ENCODE assay signal across 9 mouse cellular contexts in genomic region chr12:103353538-103353937, GRCm38 (mm10). TPM values are rescaled to one million over a fixed set of nuclear protein-coding genes. Genes with fewer than 3 reads are reported as not detected.
DNase-seq lines count a peak whose midpoint lies in the region; ATAC-seq and TF ChIP-seq lines count a peak whose summit lies in the region.
"Had no signal": no experiment of that assay in that cellular context is flagged by ENCODE, and none has a peak within 500 bp of the region (broad histone marks: within the 10 kb centered on the region; RNA-seq: fewer than 3 reads in every experiment).

No protein-coding gene starts in this region.

- H3K9ac ChIP-seq in lung, postnatal 0 days (replicated peaks; ENCODE audit: low read depth): no peak overlapping the region
- no peak overlapping the region for H3K9ac ChIP-seq in forebrain, embryonic 15.5 days (replicated peaks)

- H3K36me3 ChIP-seq in lung, postnatal 0 days (ENCODE audit: insufficient read depth, low read length): no peaks in the 10 kb centered on the region
- H3K36me3 ChIP-seq in forebrain, embryonic 15.5 days: no peaks in the 10 kb centered on the region
- no peaks in the 10 kb centered on the region for H3K36me3 ChIP-seq in small intestine, adult 2 months (ENCODE audit: control insufficient read depth, insufficient read depth, low read length)

- peak; percentile 54 for TF ChIP-seq CTCF in lung, postnatal 0 days (IDR thresholded peaks at IDR 0.05)
- no peak for TF ChIP-seq CTCF in small intestine, adult 2 months (IDR thresholded peaks at IDR 0.05; ENCODE audit: extremely low read depth, insufficient read length, insufficient replicate concordance, low read depth, low read length)

- no peak overlapping the region for H3K4me2 ChIP-seq in lung, postnatal 0 days (replicated peaks; ENCODE audit: low read depth, low read length)
- no peak overlapping the region for H3K4me2 ChIP-seq in forebrain, embryonic 15.5 days (replicated peaks)

- no peaks in the 10 kb centered on the region for H3K9me3 ChIP-seq in lung, postnatal 0 days (ENCODE audit: low read length)
- H3K9me3 ChIP-seq in forebrain, embryonic 15.5 days: no peaks in the 10 kb centered on the region

- H3K27ac ChIP-seq in lung, postnatal 0 days (ENCODE audit: low read length): no peak overlapping the region
- H3K27ac ChIP-seq in forebrain, embryonic 15.5 days (replicated peaks): no peak overlapping the region
- no peak overlapping the region for H3K27ac ChIP-seq in small intestine, adult 2 months (ENCODE audit: insufficient read depth, low read depth, low read length)

- no peak overlapping the region for H3K4me3 ChIP-seq in lung, postnatal 0 days (ENCODE audit: low read depth, low read length)
- H3K4me3 ChIP-seq in forebrain, embryonic 15.5 days: no peak overlapping the region
- H3K4me3 ChIP-seq in small intestine, adult 2 months (ENCODE audit: low read depth, low read length): peak overlapping the region; percentile 25; the same call in 1 of the 2 replicates

- no peaks in the 10 kb centered on the region for H3K27me3 ChIP-seq in lung, postnatal 0 days (replicated peaks; ENCODE audit: insufficient read depth, low read length)
- H3K27me3 ChIP-seq in forebrain, embryonic 15.5 days: no peaks in the 10 kb centered on the region
- no peaks in the 10 kb centered on the region for H3K27me3 ChIP-seq in small intestine, adult 2 months (ENCODE audit: control insufficient read depth, insufficient read depth, low read length)

- TF ChIP-seq POLR2A in small intestine, adult 2 months (IDR thresholded peaks at IDR 0.05; ENCODE audit: low read depth, low read length): no peak

- 11% methylated on average over 5 of the region's 5 CpGs for WGBS in lung, postnatal 0 days
- WGBS in forebrain, embryonic 15.5 days: 5% methylated on average over 5 of the region's 5 CpGs
- 16% methylated on average over 5 of the region's 5 CpGs for WGBS in small intestine, adult 2 months

- intact Hi-C loops in heart, postnatal 10 days (cut with DNase I): no loop called here

- no peaks in the 10 kb centered on the region for H3K4me1 ChIP-seq in lung, postnatal 0 days (ENCODE audit: insufficient read depth, low read depth, low read length)
- 0 out of 2 replicates have a peak, but pooled peaks cover 3% of the 10 kb centered on the region for H3K4me1 ChIP-seq in forebrain, embryonic 15.5 days
- H3K4me1 ChIP-seq in small intestine, adult 2 months (ENCODE audit: control insufficient read depth, insufficient read depth, insufficient read length, low read length): no peaks in the 10 kb centered on the region

- ATAC-seq in lung, postnatal 0 days: peak; percentile 42
- peak; percentile 57 for ATAC-seq in forebrain, embryonic 15.5 days (replicated peaks)
- 0 out of 2 replicates have a peak, but pooled peaks have one; percentile 28 for ATAC-seq in megakaryocyte, adult 5-6 weeks (ENCODE audit: poor library complexity, severe bottlenecking)

- DNase-seq in lung, postnatal 0 days (ENCODE audit: low spot score): peak; percentile 29
- DNase-seq in lung, postnatal 25 days (ENCODE audit: low spot score): no peak
- peak; percentile 54 for DNase-seq in cerebellum, adult 11 months
- DNase-seq in heart, postnatal 10 days: peak; percentile 89 to 91
- no peak for DNase-seq in c-Kit-positive CD71-positive TER-119-positive erythroid progenitor cells, embryonic 14.5 days (ENCODE audit: low spot score)

- no peak for TF ChIP-seq EP300 in lung, postnatal 0 days (IDR thresholded peaks at IDR 0.05)

RNA-seq across cellular contexts. Expression of gene Asb2, which starts 2.3 kb away (rescaled TPM):
- polyA plus RNA-seq in lung, postnatal 0 days (2015; fragmentation: Nextera tagmentation; extraction: Ambion mirVana): 5.1 TPM in 2 replicates
- polyA plus RNA-seq in forebrain, embryonic 15.5 days (2015; fragmentation: Nextera tagmentation; extraction: Ambion mirVana): 0.55 and 0.74 TPM in 2 replicates
- total RNA-seq in heart, postnatal 10 days (2021): 100 to 1,000 TPM; 406 to 430 TPM
- total RNA-seq in megakaryocyte, adult 5-6 weeks (2015): 0.11 and 0.27 TPM in 2 replicates
- total RNA-seq in megakaryocyte, adult 5-6 weeks (2017): 0.33 TPM in 1 of 2 replicates, not detected in the other
- polyA plus RNA-seq in small intestine, adult 2 months (2012; rRNA removed): 75.6 and 106 TPM in 2 replicates

RNA-seq across cellular contexts. Expression of gene Otub2, which starts 34.9 kb away (rescaled TPM):
- 6.0 and 6.4 TPM in 2 replicates for polyA plus RNA-seq in lung, postnatal 0 days (2015; fragmentation: Nextera tagmentation; extraction: Ambion mirVana)
- polyA plus RNA-seq in forebrain, embryonic 15.5 days (2015; fragmentation: Nextera tagmentation; extraction: Ambion mirVana): 19.2 and 21.9 TPM in 2 replicates
- total RNA-seq in heart, postnatal 10 days (2021): 1 to 10 TPM; 2.7 to 3.4 TPM
- total RNA-seq in megakaryocyte, adult 5-6 weeks (2015): 1.1 and 1.4 TPM in 2 replicates
- total RNA-seq in megakaryocyte, adult 5-6 weeks (2017): 0.77 and 1.1 TPM in 2 replicates
- 0.75 and 0.85 TPM in 2 replicates for polyA plus RNA-seq in small intestine, adult 2 months (2012; rRNA removed)

RNA-seq across cellular contexts. Expression of gene Fam181a, which starts 42.8 kb away (rescaled TPM):
- polyA plus RNA-seq in lung, postnatal 0 days (2015; fragmentation: Nextera tagmentation; extraction: Ambion mirVana): 0.19 and 0.35 TPM in 2 replicates
- 4.0 TPM in 2 replicates for polyA plus RNA-seq in forebrain, embryonic 15.5 days (2015; fragmentation: Nextera tagmentation; extraction: Ambion mirVana)
- total RNA-seq in heart, postnatal 10 days (2021): not detected
- not detected in 2 replicates for total RNA-seq in megakaryocyte, adult 5-6 weeks (2015)
- total RNA-seq in megakaryocyte, adult 5-6 weeks (2017): not detected in 2 replicates
- not detected in 2 replicates for polyA plus RNA-seq in small intestine, adult 2 months (2012; rRNA removed)
- polyA plus RNA-seq: large intestine, adult 2 months had no signal

RNA-seq across cellular contexts. Expression of gene 9330161L09Rik, which starts 54.1 kb away (rescaled TPM):
- polyA plus RNA-seq in lung, postnatal 0 days (2015; fragmentation: Nextera tagmentation; extraction: Ambion mirVana): 0.18 and 0.19 TPM in 2 replicates
- 0.69 and 1.1 TPM in 2 replicates for polyA plus RNA-seq in forebrain, embryonic 15.5 days (2015; fragmentation: Nextera tagmentation; extraction: Ambion mirVana)
- 1 to 10 TPM in 1 of 2 experiments, under 1 TPM in 1; 0.97 to 1.8 TPM for total RNA-seq in heart, postnatal 10 days (2021)
- total RNA-seq in megakaryocyte, adult 5-6 weeks (2015): 0.94 TPM in 1 of 2 replicates, not detected in the other
- 0.89 and 1.4 TPM in 2 replicates for total RNA-seq in megakaryocyte, adult 5-6 weeks (2017)
- 0.39 and 0.42 TPM in 2 replicates for polyA plus RNA-seq in small intestine, adult 2 months (2012; rRNA removed)

Comparison
In these comparisons a context has a peak if more than half of its experiments do, and no peak if none do; other contexts are left out.
1. DNase-seq: peak in lung, postnatal 0 days (single experiment), cerebellum, adult 11 months (single experiment) and heart, postnatal 10 days (2 of 2); none in lung, postnatal 25 days (single experiment) and c-Kit-positive CD71-positive TER-119-positive erythroid progenitor cells, embryonic 14.5 days (single experiment).
2. RNA of gene Asb2, which starts 2.3 kb away (polyA plus RNA-seq): 75.6 to 106 TPM in small intestine, adult 2 months; 5.1 TPM in lung, postnatal 0 days and 0.55 to 0.74 TPM in forebrain, embryonic 15.5 days; every median in the first group is over 10 times any median in the second.
3. Peak in every context shown above with its lines, with median percentiles within 50 percentile points of each other: ATAC-seq.